In genomic region chr7:28373131-28373581, GRCm38 (mm10) we compare ENCODE assay signal across 8 mouse cellular contexts. TPM values are rescaled to one million over a fixed set of nuclear protein-coding genes. Genes with fewer than 3 reads are reported as not detected.
DNase-seq lines count a peak whose midpoint lies in the region; ATAC-seq and TF ChIP-seq lines count a peak whose summit lies in the region.

No protein-coding gene starts in this region.

- no peak for TF ChIP-seq POLR2A in heart, adult 2 months (IDR thresholded peaks at IDR 0.05; ENCODE audit: insufficient read depth, low read depth, low read length)

- peak overlapping the region; percentile 85 for H3K27ac ChIP-seq in heart, adult 2 months
- peak overlapping the region; percentile 94 for H3K27ac ChIP-seq in gastrocnemius, adult 2 months
- H3K27ac ChIP-seq in intestine, embryonic 15.5 days, result peak overlapping the region; percentile 88
- H3K27ac ChIP-seq in limb, embryonic 10.5 days, result peak overlapping the region; percentile 98
- H3K27ac ChIP-seq in midbrain, embryonic 13.5 days, result peak overlapping the region; percentile 88

- H3K4me1 ChIP-seq in heart, adult 2 months (ENCODE audit: control insufficient read depth, insufficient read depth, low read length), result peaks cover 12% of the 10 kb centered on the region
- H3K4me1 ChIP-seq in intestine, embryonic 15.5 days (replicated peaks), result peaks cover 50% of the 10 kb centered on the region
- peaks cover 65% of the 10 kb centered on the region for H3K4me1 ChIP-seq in limb, embryonic 10.5 days
- peaks cover 45% of the 10 kb centered on the region for H3K4me1 ChIP-seq in midbrain, embryonic 13.5 days (replicated peaks)

- no peak for TF ChIP-seq EP300 in heart, adult 2 months (IDR thresholded peaks at IDR 0.05; ENCODE audit: insufficient read depth, low read depth, low read length)

- no peaks in the 10 kb centered on the region for H3K9me3 ChIP-seq in intestine, embryonic 15.5 days
- H3K9me3 ChIP-seq in limb, embryonic 10.5 days (replicated peaks), result no peaks in the 10 kb centered on the region
- H3K9me3 ChIP-seq in midbrain, embryonic 13.5 days, result no peaks in the 10 kb centered on the region

- no peaks in the 10 kb centered on the region; the same call in 1 of the 2 replicates for H3K36me3 ChIP-seq in heart, adult 2 months (ENCODE audit: control insufficient read depth, insufficient read depth, low read length)
- H3K36me3 ChIP-seq in intestine, embryonic 15.5 days, result peaks cover 9% of the 10 kb centered on the region; the same call in 1 of the 2 replicates
- H3K36me3 ChIP-seq in limb, embryonic 10.5 days, result peaks cover 34% of the 10 kb centered on the region
- peaks cover 5% of the 10 kb centered on the region for H3K36me3 ChIP-seq in midbrain, embryonic 13.5 days

- H3K79me2 ChIP-seq in heart, adult 2 months (replicated peaks; ENCODE audit: control insufficient read depth, insufficient read depth, low read length), result no peaks in the 10 kb centered on the region; the same call in none of the 2 replicates

- peak; percentile 88 for TF ChIP-seq CTCF in heart, adult 2 months (IDR thresholded peaks at IDR 0.05)
- TF ChIP-seq CTCF in gastrocnemius, adult 2 months (IDR thresholded peaks at IDR 0.05), result peak; percentile 83

- no peaks in the 10 kb centered on the region for H3K27me3 ChIP-seq in heart, adult 2 months (ENCODE audit: control insufficient read depth, insufficient read depth, low read length)
- no peaks in the 10 kb centered on the region for H3K27me3 ChIP-seq in intestine, embryonic 15.5 days (replicated peaks)
- no peaks in the 10 kb centered on the region for H3K27me3 ChIP-seq in limb, embryonic 10.5 days (ENCODE audit: low read depth, poor library complexity, severe bottlenecking)
- peaks cover 11% of the 10 kb centered on the region for H3K27me3 ChIP-seq in midbrain, embryonic 13.5 days

- 0% methylated on average over 9 of the region's 9 CpGs for WGBS in heart, adult 2 months
- WGBS in intestine, embryonic 15.5 days, result under 1% methylated on average over 9 of the region's 9 CpGs
- WGBS in limb, embryonic 10.5 days, result 1% methylated on average over 9 of the region's 9 CpGs
- under 1% methylated on average over 9 of the region's 9 CpGs for WGBS in midbrain, embryonic 13.5 days

- H3K4me3 ChIP-seq in heart, adult 2 months, result peak overlapping the region; percentile 45
- H3K4me3 ChIP-seq in gastrocnemius, adult 2 months, result peak overlapping the region; percentile 76
- H3K4me3 ChIP-seq in intestine, embryonic 15.5 days (replicated peaks), result peak overlapping the region; percentile 77
- peak overlapping the region; percentile 82 for H3K4me3 ChIP-seq in limb, embryonic 10.5 days
- H3K4me3 ChIP-seq in midbrain, embryonic 13.5 days (replicated peaks), result peak overlapping the region; percentile 82

- DNase-seq in heart, adult 2 months, result peak; percentile 75 to 81
- no peak for DNase-seq in heart, postnatal 25 days (ENCODE audit: low spot score)
- DNase-seq in cerebellum, postnatal 14 days, result peak; percentile 82 to 88
- peak; percentile 72 for DNase-seq in gastrocnemius, adult 2 months
- DNase-seq in limb, embryonic 10.5 days (ENCODE audit: low spot score), result peak; percentile 74
- DNase-seq in spleen, postnatal 36 days (ENCODE audit: low spot score in 2 of 2), result peak; percentile 69 to 84

- peak overlapping the region; percentile 63 for H3K9ac ChIP-seq in heart, adult 2 months (ENCODE audit: low read depth, low read length)
- H3K9ac ChIP-seq in intestine, embryonic 15.5 days, result 0 out of 2 replicates have a peak overlapping the region, but pooled peaks have one; percentile 20
- no peak overlapping the region for H3K9ac ChIP-seq in midbrain, embryonic 13.5 days (replicated peaks)

- intact Hi-C loops in heart, adult 2 months (cut with DNase I), result loop anchor here (1.0 to 5.0 kb wide), 2 partner anchors 13 to 224 kb away; partner anchors contain the start of genes Pak4 and Samd4b
- intact Hi-C loops in heart, postnatal 25 days (cut with DNase I), result loop anchor here (1.0 kb wide), 1 partner anchor 13 kb away; no protein-coding TSS in a partner anchor
- intact Hi-C loops in gastrocnemius, adult 2 months (cut with DNase I), result loop anchor here (1.0 kb wide), 1 partner anchor 13 kb away; no protein-coding TSS in a partner anchor

- peak overlapping the region; percentile 54 for H3K4me2 ChIP-seq in intestine, embryonic 15.5 days (replicated peaks)
- peak overlapping the region; percentile 95 for H3K4me2 ChIP-seq in midbrain, embryonic 13.5 days (replicated peaks)

- ATAC-seq in intestine, embryonic 15.5 days, result peak; percentile 3
- ATAC-seq in midbrain, embryonic 13.5 days, result peak; percentile 4

RNA-seq across cellular contexts. Expression of gene Plekhg2, which starts 0.8 kb away (rescaled TPM):
- 10 to 100 TPM; 10.4 to 14.3 TPM for total RNA-seq in heart, adult 2 months (2021)
- 15.9 and 16.3 TPM in 2 replicates for polyA plus RNA-seq in heart, adult 2 months (2012; rRNA removed)
- total RNA-seq in heart, postnatal 25 days (2021), result 10 to 100 TPM; 13.1 to 20.4 TPM
- 1 to 10 TPM; 4.0 to 7.5 TPM for total RNA-seq in gastrocnemius, adult 2 months (2021)
- polyA plus RNA-seq in intestine, embryonic 15.5 days (2015; fragmentation: Nextera tagmentation; extraction: Ambion mirVana), result 40.2 and 41.7 TPM in 2 replicates
- polyA plus RNA-seq in limb, embryonic 10.5 days (2016; fragmentation: Nextera tagmentation; extraction: Ambion mirVana), result 90.5 and 118 TPM in 2 replicates
- polyA plus RNA-seq in midbrain, embryonic 13.5 days (2015; fragmentation: Nextera tagmentation; extraction: Ambion mirVana), result 34.5 and 37.6 TPM in 2 replicates

RNA-seq across cellular contexts. Expression of gene Zfp36, which starts 6.9 kb away (rescaled TPM):
- 10 to 100 TPM; 19.4 to 26.3 TPM for total RNA-seq in heart, adult 2 months (2021)
- 26.1 and 28.2 TPM in 2 replicates for polyA plus RNA-seq in heart, adult 2 months (2012; rRNA removed)
- total RNA-seq in heart, postnatal 25 days (2021), result 10 to 100 TPM; 14.1 to 18.0 TPM
- total RNA-seq in gastrocnemius, adult 2 months (2021), result 10 to 100 TPM; 10.0 to 36.7 TPM
- 27.2 and 28.1 TPM in 2 replicates for polyA plus RNA-seq in intestine, embryonic 15.5 days (2015; fragmentation: Nextera tagmentation; extraction: Ambion mirVana)
- polyA plus RNA-seq in limb, embryonic 10.5 days (2016; fragmentation: Nextera tagmentation; extraction: Ambion mirVana), result 7.5 and 7.9 TPM in 2 replicates
- 3.1 and 4.2 TPM in 2 replicates for polyA plus RNA-seq in midbrain, embryonic 13.5 days (2015; fragmentation: Nextera tagmentation; extraction: Ambion mirVana)

RNA-seq across cellular contexts. Expression of gene Med29, which starts 19.4 kb away (rescaled TPM):
- total RNA-seq in heart, adult 2 months (2021), result 10 to 100 TPM; 20.8 to 21.5 TPM
- 48.8 and 50.4 TPM in 2 replicates for polyA plus RNA-seq in heart, adult 2 months (2012; rRNA removed)
- total RNA-seq in heart, postnatal 25 days (2021), result 10 to 100 TPM; 18.2 to 20.9 TPM
- 10 to 100 TPM; 22.1 to 28.3 TPM for total RNA-seq in gastrocnemius, adult 2 months (2021)
- polyA plus RNA-seq in intestine, embryonic 15.5 days (2015; fragmentation: Nextera tagmentation; extraction: Ambion mirVana), result 48.3 and 50.0 TPM in 2 replicates
- 65.1 and 67.0 TPM in 2 replicates for polyA plus RNA-seq in limb, embryonic 10.5 days (2016; fragmentation: Nextera tagmentation; extraction: Ambion mirVana)
- 43.4 and 49.5 TPM in 2 replicates for polyA plus RNA-seq in midbrain, embryonic 13.5 days (2015; fragmentation: Nextera tagmentation; extraction: Ambion mirVana)

RNA-seq across cellular contexts. Expression of gene Paf1, which starts 19.6 kb away (rescaled TPM):
- 10 to 100 TPM; 41.3 to 42.1 TPM for total RNA-seq in heart, adult 2 months (2021)
- polyA plus RNA-seq in heart, adult 2 months (2012; rRNA removed), result 63.8 and 67.0 TPM in 2 replicates
- total RNA-seq in heart, postnatal 25 days (2021), result 10 to 100 TPM; 40.6 to 44.3 TPM
- 10 to 100 TPM; 31.0 to 35.0 TPM for total RNA-seq in gastrocnemius, adult 2 months (2021)
- polyA plus RNA-seq in intestine, embryonic 15.5 days (2015; fragmentation: Nextera tagmentation; extraction: Ambion mirVana), result 70.8 and 78.9 TPM in 2 replicates
- 81.3 and 91.5 TPM in 2 replicates for polyA plus RNA-seq in limb, embryonic 10.5 days (2016; fragmentation: Nextera tagmentation; extraction: Ambion mirVana)
- polyA plus RNA-seq in midbrain, embryonic 13.5 days (2015; fragmentation: Nextera tagmentation; extraction: Ambion mirVana), result 97.9 and 99.2 TPM in 2 replicates

RNA-seq across cellular contexts. Expression of gene Rps16, which starts 22.7 kb away (rescaled TPM):
- total RNA-seq in heart, adult 2 months (2021), result 100 to 1,000 TPM; 496 to 556 TPM
- 312 and 411 TPM in 2 replicates for polyA plus RNA-seq in heart, adult 2 months (2012; rRNA removed)
- total RNA-seq in heart, postnatal 25 days (2021), result 100 to 1,000 TPM; 489 to 520 TPM
- 100 to 1,000 TPM; 373 to 449 TPM for total RNA-seq in gastrocnemius, adult 2 months (2021)
- polyA plus RNA-seq in intestine, embryonic 15.5 days (2015; fragmentation: Nextera tagmentation; extraction: Ambion mirVana), result 1,085 and 1,147 TPM in 2 replicates
- 972 and 1,174 TPM in 2 replicates for polyA plus RNA-seq in limb, embryonic 10.5 days (2016; fragmentation: Nextera tagmentation; extraction: Ambion mirVana)
- 531 and 537 TPM in 2 replicates for polyA plus RNA-seq in midbrain, embryonic 13.5 days (2015; fragmentation: Nextera tagmentation; extraction: Ambion mirVana)
